Mouse (Mus musculus) lung, postnatal 36 days (tissue): ENCODE measurements around the gene Grm4.
"Not testable (repeated sequence)": the region's sequence is repeated elsewhere in the genome, so short reads cannot be mapped to it uniquely, and the experiment has no call there.

Experiments
- DNase-seq: peaks from one replicate; pipeline ENCODE4 v3.0.0; 2022; ENCODE audit warnings: mixed read lengths

The Grm4 gene

GRCm38 (mm10) chr17:27385513-27386261, 135.5 kb downstream of the Grm4 start:
- DNase-seq = no peak

- DNase-seq = no peak
These were observed 138.3 kb downstream of the Grm4 start for GRCm38 (mm10) chr17:27382916-27383315.

DNA sequence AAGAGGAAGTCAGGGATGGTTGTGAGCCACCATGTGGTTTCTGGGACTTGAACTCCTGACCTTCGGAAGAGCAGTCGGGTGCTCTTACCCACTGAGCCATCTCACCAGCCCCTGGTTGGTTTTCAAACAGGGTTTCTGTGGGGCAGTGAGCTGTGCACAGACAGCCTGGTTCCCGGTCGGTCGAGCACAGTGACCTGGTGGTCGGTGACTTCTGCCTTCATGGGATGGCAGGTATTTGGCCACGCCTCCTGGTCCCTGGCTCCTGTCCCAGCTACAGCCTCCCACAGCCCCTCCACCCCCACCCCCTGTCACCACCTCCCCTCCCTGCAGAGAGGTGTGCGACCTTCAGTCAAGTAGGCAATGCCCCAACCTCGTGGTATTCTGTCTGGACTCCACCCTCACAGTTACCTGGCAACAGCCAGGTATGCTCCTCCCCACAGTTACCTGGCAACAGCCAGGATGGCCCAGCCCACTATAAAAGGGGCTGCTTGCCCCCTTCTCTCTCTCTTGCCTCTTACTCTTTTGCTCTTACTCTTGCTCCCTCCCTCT, 140.2 kb downstream of the Grm4 start:
- not testable (repeated sequence) for DNase-seq

GRCm38 (mm10) chr17:27378977-27379376, 142.2 kb downstream of the Grm4 start:
- DNase-seq = no peak

- DNase-seq = no peak
These were observed 144.1 kb downstream of the Grm4 start for GRCm38 (mm10) chr17:27377151-27377550.

DNA sequence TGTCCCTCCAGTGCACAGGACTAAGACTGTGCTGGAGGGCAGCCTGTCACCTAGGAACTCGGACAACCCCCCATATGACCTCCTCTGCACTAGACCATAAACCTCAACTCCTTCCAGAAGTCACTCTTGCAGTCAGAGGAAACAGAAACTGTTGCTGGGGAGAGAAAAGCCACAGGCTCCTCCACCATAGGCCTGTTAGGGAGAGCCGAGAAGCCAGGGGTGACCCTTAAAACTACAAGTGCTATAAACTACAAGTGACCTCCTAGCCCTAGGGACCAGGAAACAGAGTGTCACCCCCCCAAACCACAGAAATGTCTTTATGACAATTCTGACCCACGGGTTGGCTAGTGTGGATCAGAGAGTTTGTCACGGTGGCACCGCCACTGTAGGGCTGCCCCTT, 145.7 kb downstream of the Grm4 start:
- no peak for DNase-seq
